Comparison of ENCODE assay signal across 7 mouse cellular contexts in genomic region chr11:72961072-72961980, GRCm38 (mm10). TPM values are rescaled to one million over a fixed set of nuclear protein-coding genes. Genes with fewer than 3 reads are reported as not detected.
DNase-seq lines count a peak whose midpoint lies in the region; ATAC-seq lines count a peak whose summit lies in the region.

TSS of gene Atp2a3 (plus strand) at chr11:72961169.

- H3K4me1 ChIP-seq in embryonic facial prominence, embryonic 14.5 days (ENCODE audit: control insufficient read depth, insufficient read depth, low read length), result peaks cover 6% of the 10 kb centered on the region; the same call in 1 of the 2 replicates
- H3K4me1 ChIP-seq in limb, embryonic 15.5 days, result peaks cover 25% of the 10 kb centered on the region
- H3K4me1 ChIP-seq in midbrain, embryonic 16.5 days (ENCODE audit: control insufficient read depth, insufficient read depth, low read length), result peaks cover 5% of the 10 kb centered on the region; the same call in 1 of the 2 replicates

- intact Hi-C loops in heart, postnatal 14 days (cut with DNase I), result loop anchor here (5.0 kb wide), 1 partner anchor 34 kb away; no protein-coding TSS in a partner anchor

- peak; percentile 83 for ATAC-seq in activated CD4-positive, CD25-positive, alpha-beta regulatory T cell, adult 4 months
- no peak for ATAC-seq in embryonic facial prominence, embryonic 14.5 days (ENCODE audit: low read depth)
- no peak for ATAC-seq in limb, embryonic 15.5 days (ENCODE audit: insufficient number of reproducible peaks, low FRiP score, low TSS enrichment, low read depth)
- no peak for ATAC-seq in midbrain, embryonic 16.5 days

- no peak for DNase-seq in embryonic facial prominence, embryonic 14.5 days (ENCODE audit: low spot score)
- peak; percentile 57 to 59 for DNase-seq in heart, postnatal 14 days
- peak; percentile 88 to 92 for DNase-seq in thymus, postnatal 10 days (ENCODE audit: low spot score in 2 of 2)
- DNase-seq in urinary bladder, postnatal 14 days (ENCODE audit: low spot score), result no peak

- H3K36me3 ChIP-seq in embryonic facial prominence, embryonic 14.5 days (ENCODE audit: control insufficient read depth, insufficient read depth, low read length), result no peaks in the 10 kb centered on the region
- no peaks in the 10 kb centered on the region for H3K36me3 ChIP-seq in limb, embryonic 15.5 days
- no peaks in the 10 kb centered on the region for H3K36me3 ChIP-seq in midbrain, embryonic 16.5 days (ENCODE audit: control insufficient read depth, insufficient read depth, low read length)

- H3K4me3 ChIP-seq in embryonic facial prominence, embryonic 14.5 days (ENCODE audit: low read depth, low read length), result peak within 1 kb of the TSS; percentile 38
- H3K4me3 ChIP-seq in limb, embryonic 15.5 days, result peak within 1 kb of the TSS; percentile 38
- H3K4me3 ChIP-seq in midbrain, embryonic 16.5 days (ENCODE audit: low read depth, low read length), result peak within 1 kb of the TSS; percentile 13; the same call in 1 of the 2 replicates

- no peak within 1 kb of the TSS for H3K27ac ChIP-seq in embryonic facial prominence, embryonic 14.5 days (replicated peaks; ENCODE audit: low read depth, low read length)
- no peak within 1 kb of the TSS for H3K27ac ChIP-seq in limb, embryonic 15.5 days
- no peak within 1 kb of the TSS for H3K27ac ChIP-seq in midbrain, embryonic 16.5 days (ENCODE audit: low read length)

- H3K27me3 ChIP-seq in embryonic facial prominence, embryonic 14.5 days (replicated peaks; ENCODE audit: control insufficient read depth, insufficient read depth, low read length), result peaks cover 50% of the 10 kb centered on the region
- peaks cover 47% of the 10 kb centered on the region for H3K27me3 ChIP-seq in limb, embryonic 15.5 days
- H3K27me3 ChIP-seq in midbrain, embryonic 16.5 days (ENCODE audit: control insufficient read depth, insufficient read depth, low read depth, low read length), result peaks cover 37% of the 10 kb centered on the region

- H3K9ac ChIP-seq in embryonic facial prominence, embryonic 14.5 days (ENCODE audit: low read depth, low read length), result 0 out of 2 replicates have a peak within 1 kb of the TSS, but pooled peaks have one; percentile 30
- 0 out of 2 replicates have a peak within 1 kb of the TSS, but pooled peaks have one; percentile 5 for H3K9ac ChIP-seq in limb, embryonic 15.5 days
- no peak within 1 kb of the TSS for H3K9ac ChIP-seq in midbrain, embryonic 16.5 days (ENCODE audit: low read depth, low read length)

- peak within 1 kb of the TSS; percentile 59 for H3K4me2 ChIP-seq in embryonic facial prominence, embryonic 14.5 days (ENCODE audit: low read depth, low read length)
- peak within 1 kb of the TSS; percentile 72 for H3K4me2 ChIP-seq in limb, embryonic 15.5 days
- peak within 1 kb of the TSS; percentile 38 for H3K4me2 ChIP-seq in midbrain, embryonic 16.5 days (ENCODE audit: low read length)

- no peaks in the 10 kb centered on the region for H3K9me3 ChIP-seq in embryonic facial prominence, embryonic 14.5 days (ENCODE audit: control insufficient read depth, low read length)
- H3K9me3 ChIP-seq in limb, embryonic 15.5 days, result no peaks in the 10 kb centered on the region
- H3K9me3 ChIP-seq in midbrain, embryonic 16.5 days (replicated peaks; ENCODE audit: control insufficient read depth, low read length, poor library complexity, severe bottlenecking), result no peaks in the 10 kb centered on the region

- 6% methylated on average over 29 of the region's 70 CpGs for WGBS in embryonic facial prominence, embryonic 14.5 days
- WGBS in limb, embryonic 15.5 days, result 3% methylated on average over 65 of the region's 70 CpGs
- WGBS in midbrain, embryonic 16.5 days, result 5% methylated on average over 70 of the region's 70 CpGs

RNA-seq across cellular contexts. Expression of gene Atp2a3, which starts in this region (rescaled TPM):
- polyA plus RNA-seq in activated CD4-positive, CD25-positive, alpha-beta regulatory T cell, adult 4 months (2017; shearing (Covaris generic)), result 10 to 100 TPM; 66.1 to 93.0 TPM
- polyA plus RNA-seq in embryonic facial prominence, embryonic 14.5 days (2014; fragmentation: Nextera tagmentation; extraction: Ambion mirVana), result 4.8 and 5.6 TPM in 2 replicates
- 10 to 100 TPM; 18.4 to 19.3 TPM for total RNA-seq in heart, postnatal 14 days (2021)
- polyA plus RNA-seq in limb, embryonic 15.5 days (2015; fragmentation: Nextera tagmentation; extraction: Ambion mirVana), result 2.5 and 2.6 TPM in 2 replicates
- polyA plus RNA-seq in midbrain, embryonic 16.5 days (2015; fragmentation: Nextera tagmentation; extraction: Ambion mirVana), result 1.2 and 1.7 TPM in 2 replicates

Comparison
In these comparisons a context has a peak if more than half of its experiments do, and no peak if none do; other contexts are left out.
1. RNA of gene Atp2a3 (polyA plus RNA-seq): 66.1 to 93.0 TPM in activated CD4-positive, CD25-positive, alpha-beta regulatory T cell, adult 4 months; 4.8 to 5.6 TPM in embryonic facial prominence, embryonic 14.5 days, 2.5 to 2.6 TPM in limb, embryonic 15.5 days and 1.2 to 1.7 TPM in midbrain, embryonic 16.5 days; every median in the first group is over 10 times any median in the second.
2. DNase-seq: peak in heart, postnatal 14 days (2 of 2) and thymus, postnatal 10 days (2 of 2); none in embryonic facial prominence, embryonic 14.5 days (single experiment) and urinary bladder, postnatal 14 days (single experiment).
3. Peak in every context shown above with its lines, with median percentiles within 50 percentile points of each other: H3K4me2 ChIP-seq and H3K4me3 ChIP-seq.